Mouse (Mus musculus) 416B (cell line): ENCODE measurements at regions not wholly inside any gene's neighbourhood (a gene's known extent, or its start where the extent isn't known, plus 50 kb on each side); places are given as distances from the start of the nearest gene placed in this dataset.

ENCODE experiments used
- DNase-seq: peaks from one replicate; pipeline ENCODE4 v3.0.0; 2011; ENCODE audit warnings: low read depth

GRCm38 (mm10) chr13:30042689-30043320 is 56.9 kb upstream of the E2f3 start:
- DNase-seq, result peak; percentile 5

GRCm38 (mm10) chr13:30041501-30042295 is 55.8 kb upstream of the E2f3 start:
- peak; percentile 54 for DNase-seq

GRCm38 (mm10) chr13:30040288-30040687 is 54.4 kb upstream of the E2f3 start:
- DNase-seq, result no peak

- no peak for DNase-seq
Observed at GRCm38 (mm10) chr13:30039791-30040190, 53.9 kb upstream of the E2f3 start.

- peak; percentile 39 for DNase-seq
Observed at GRCm38 (mm10) chr13:30036561-30036960, 50.7 kb upstream of the E2f3 start.

- no peak for DNase-seq
Observed at GRCm38 (mm10) chr13:30036071-30036470, 50.2 kb upstream of the E2f3 start.
